Mouse (Mus musculus): ENCODE measurements at regions not wholly inside any gene's neighbourhood (a gene's known extent, or its start where the extent isn't known, plus 50 kb on each side); places are given as distances from the start of the nearest gene placed in this dataset.

- no peak for TF ChIP-seq POLR2A (IDR thresholded peaks at IDR 0.05; ENCODE audit: control insufficient read depth, low read depth, low read length)
- no peak for TF ChIP-seq CTCF (IDR thresholded peaks at IDR 0.05; ENCODE audit: control insufficient read depth, insufficient read depth, insufficient replicate concordance, low read depth, low read length)
Observed at GRCm38 (mm10) chr3:105152158-105152541, 85.5 kb downstream of the 4930564D02Rik start.
